Mouse (Mus musculus) stomach, embryonic 15.5 days (tissue): ENCODE measurements around the gene Ccna2. TPM values are rescaled to one million over a fixed set of nuclear protein-coding genes. Genes with fewer than 3 reads are reported as not detected.
A peak's percentile ranks its signal among the peaks of the same experiment; 100 is the strongest.
"Not testable (repeated sequence)": the region's sequence is repeated elsewhere in the genome, so short reads cannot be mapped to it uniquely, and the experiment has no call there.

Experiments used
- ATAC-seq: fragments of 200-750 bp; cut with Nextera tagmentation; 2 replicates; pipeline ENCODE4 v1.8.0; 2017; ENCODE audit warnings: low read depth, moderate number of reproducible peaks, moderate TSS enrichment; ENCODE audit not compliant: insufficient read depth, low FRiP score
- H3K27ac ChIP-seq: fragments of 300-500 bp; sonication (generic); 2 replicates; pipeline ENCODE4 v1.5.1; 2015; ENCODE audit warnings: mild to moderate bottlenecking, inconsistent platforms
- H3K27me3 ChIP-seq: fragments of 300-500 bp; sonication (generic); replicated peaks from 2 replicates; pipeline ENCODE4 v1.6.1; 2015; ENCODE audit warnings: inconsistent platforms
- H3K36me3 ChIP-seq: fragments of 300-500 bp; sonication (generic); 2 replicates; pipeline ENCODE4 v1.6.1; 2015; ENCODE audit warnings: inconsistent platforms
- H3K4me1 ChIP-seq: fragments of 300-500 bp; sonication (generic); 2 replicates; pipeline ENCODE4 v1.6.1; 2015; ENCODE audit warnings: inconsistent platforms
- H3K4me2 ChIP-seq: fragments of 300-500 bp; sonication (generic); 2 replicates; pipeline ENCODE4 v1.6.1; 2015; ENCODE audit warnings: mild to moderate bottlenecking, inconsistent platforms
- H3K4me3 ChIP-seq: fragments of 300-500 bp; sonication (generic); replicated peaks from 2 replicates; pipeline ENCODE4 v1.5.1; 2015; ENCODE audit warnings: inconsistent platforms
- H3K9ac ChIP-seq: fragments of 300-500 bp; sonication (generic); 2 replicates; pipeline ENCODE4 v1.6.1; 2015; ENCODE audit warnings: inconsistent platforms
- H3K9me3 ChIP-seq: fragments of 300-500 bp; sonication (generic); 2 replicates; pipeline ENCODE4 v1.6.1; 2016; ENCODE audit warnings: inconsistent platforms
- WGBS: fragments of 180-500 bp; shearing (Covaris S2); methylation state at CpG from one replicate; pipeline ENCODE4 v1.1.7; 2015; 5-methylcytosine and 5-hydroxymethylcytosine counted together
- polyA plus RNA-seq: library from polyadenylated mRNA; unstranded; fragments of >200 nt; fragmentation: Nextera tagmentation; extraction: Ambion mirVana; gene quantifications from 2 replicates; pipeline ENCODE4 v1.2.1, GENCODE M21; 2015

Gene Ccna2
- 170 and 178 TPM in 2 replicates for polyA plus RNA-seq

- H3K27me3 ChIP-seq, result no peaks in the 10 kb centered on the region
- H3K36me3 ChIP-seq, result peaks cover 26% of the 10 kb centered on the region
- WGBS, result under 1% methylated on average over 60 of the region's 60 CpGs
- H3K4me1 ChIP-seq, result peaks cover 13% of the 10 kb centered on the region
- H3K4me2 ChIP-seq, result peak within 1 kb of the TSS; percentile 82
- peak within 1 kb of the TSS; percentile 85 for H3K27ac ChIP-seq
- ATAC-seq, result peak; percentile 100
- H3K9ac ChIP-seq, result peak within 1 kb of the TSS; percentile 67
- no peaks in the 10 kb centered on the region for H3K9me3 ChIP-seq
- peak within 1 kb of the TSS; percentile 80 for H3K4me3 ChIP-seq
Observed at GRCm38 (mm10) chr3:36571827-36572378, at the start of gene Ccna2. Gene Ccna2 (minus strand): TSS chr3:36572150.

GRCm38 (mm10) chr3:36618181-36618580 lies 46.2 kb upstream of the Ccna2 start:
- Histone ChIP-seq H3K9me3 (no peaks in the 10 kb centered on the region), H3K27me3 (no peaks in the 10 kb centered on the region), H3K4me2 (no peak overlapping the region), H3K4me1 (no peaks in the 10 kb centered on the region), H3K4me3 (no peak overlapping the region), H3K9ac (no peak overlapping the region), H3K36me3 (no peaks in the 10 kb centered on the region), H3K27ac (no peak overlapping the region)
- ATAC-seq, result no peak
- 65% methylated on average over 7 of the region's 7 CpGs for WGBS

GRCm38 (mm10) chr3:36613908-36614255 lies 41.9 kb upstream of the Ccna2 start:
- no peaks in the 10 kb centered on the region for H3K4me1 ChIP-seq
- H3K4me2 ChIP-seq, result peak overlapping the region; percentile 72; the same call in 1 of the 2 replicates
- ATAC-seq, result no peak
- no peaks in the 10 kb centered on the region for H3K27me3 ChIP-seq
- 59% methylated on average over 5 of the region's 5 CpGs for WGBS
- H3K27ac ChIP-seq, result no peak overlapping the region
- H3K36me3 ChIP-seq, result no peaks in the 10 kb centered on the region
- H3K9me3 ChIP-seq, result no peaks in the 10 kb centered on the region
- H3K4me3 ChIP-seq, result peak overlapping the region; percentile 62; the same call in 1 of the 2 replicates
- H3K9ac ChIP-seq, result no peak overlapping the region

- Histone ChIP-seq H3K27ac (0 out of 2 replicates have a peak within 1 kb of the TSS, but pooled peaks have one; percentile 18), H3K9me3 (no peaks in the 10 kb centered on the region), H3K36me3 (no peaks in the 10 kb centered on the region), H3K9ac (peak within 1 kb of the TSS; percentile 29; the same call in 1 of the 2 replicates), H3K27me3 (no peaks in the 10 kb centered on the region), H3K4me1 (no peaks in the 10 kb centered on the region), H3K4me2 (peak within 1 kb of the TSS; percentile 72), H3K4me3 (peak within 1 kb of the TSS; percentile 62)
- ATAC-seq, result peak; percentile 99
- WGBS, result 4% methylated on average over 38 of the region's 38 CpGs
Observed at GRCm38 (mm10) chr3:36613202-36613907, 41.4 kb upstream of the Ccna2 start, which contains the start of gene Bbs7. Gene Bbs7 (minus strand): TSS chr3:36613477.

GRCm38 (mm10) chr3:36612687-36613086 lies 40.7 kb upstream of the Ccna2 start:
- Histone ChIP-seq H3K4me1 (no peaks in the 10 kb centered on the region), H3K4me2 (peak overlapping the region; percentile 72), H3K9ac (peak overlapping the region; percentile 29; the same call in 1 of the 2 replicates), H3K9me3 (no peaks in the 10 kb centered on the region), H3K27ac (0 out of 2 replicates have a peak overlapping the region, but pooled peaks have one; percentile 18), H3K36me3 (no peaks in the 10 kb centered on the region), H3K4me3 (peak overlapping the region; percentile 62), H3K27me3 (no peaks in the 10 kb centered on the region)
- no peak; the same call in 1 of the 2 replicates for ATAC-seq
- 8% methylated on average over 6 of the region's 6 CpGs for WGBS

- Histone ChIP-seq H3K27me3 (no peaks in the 10 kb centered on the region), H3K27ac (no peak overlapping the region), H3K9me3 (no peaks in the 10 kb centered on the region), H3K4me1 (no peaks in the 10 kb centered on the region), H3K4me2 (no peak overlapping the region), H3K9ac (no peak overlapping the region), H3K36me3 (0 out of 2 replicates have a peak, but pooled peaks cover 2% of the 10 kb centered on the region), H3K4me3 (no peak overlapping the region)
- 70% methylated on average over 7 of the region's 7 CpGs for WGBS
- ATAC-seq, result peak; percentile 60; the same call in 1 of the 2 replicates
Observed at GRCm38 (mm10) chr3:36605894-36606783, 34.2 kb upstream of the Ccna2 start.

GRCm38 (mm10) chr3:36599773-36600172 lies 27.8 kb upstream of the Ccna2 start:
- ATAC-seq, H3K4me3 ChIP-seq, H3K27me3 ChIP-seq, H3K4me1 ChIP-seq, H3K4me2 ChIP-seq, H3K27ac ChIP-seq, H3K9ac ChIP-seq, H3K9me3 ChIP-seq, H3K36me3 ChIP-seq: not testable (repeated sequence)
- WGBS, result 80% methylated on average over 9 of the region's 9 CpGs

- no peak overlapping the region for H3K9ac ChIP-seq
- 67% methylated on average over 3 of the region's 3 CpGs for WGBS
- H3K27me3 ChIP-seq, result no peaks in the 10 kb centered on the region
- H3K36me3 ChIP-seq, result no peaks in the 10 kb centered on the region
- no peak overlapping the region for H3K4me2 ChIP-seq
- no peak for ATAC-seq
- no peaks in the 10 kb centered on the region for H3K9me3 ChIP-seq
- no peak overlapping the region for H3K4me3 ChIP-seq
- H3K4me1 ChIP-seq, result no peaks in the 10 kb centered on the region
- H3K27ac ChIP-seq, result no peak overlapping the region
Observed at GRCm38 (mm10) chr3:36598811-36599210, 26.9 kb upstream of the Ccna2 start.

- no peaks in the 10 kb centered on the region for H3K27me3 ChIP-seq
- under 1% methylated on average over 43 of the region's 46 CpGs for WGBS
- ATAC-seq, result peak; percentile 4
Observed at GRCm38 (mm10) chr3:36571361-36571826, 556 bp downstream of the Ccna2 start.

GRCm38 (mm10) chr3:36569836-36570235 lies 2.1 kb downstream of the Ccna2 start:
- WGBS, result 81% methylated on average over 5 of the region's 5 CpGs
- no peak for ATAC-seq
- H3K9ac ChIP-seq, result peak overlapping the region; percentile 67; the same call in 1 of the 2 replicates
- H3K4me1 ChIP-seq, result peaks cover 13% of the 10 kb centered on the region
- H3K36me3 ChIP-seq, result peaks cover 42% of the 10 kb centered on the region
- peak overlapping the region; percentile 80 for H3K4me3 ChIP-seq
- no peaks in the 10 kb centered on the region for H3K9me3 ChIP-seq
- H3K27ac ChIP-seq, result no peak overlapping the region
- H3K4me2 ChIP-seq, result peak overlapping the region; percentile 82
- no peaks in the 10 kb centered on the region for H3K27me3 ChIP-seq

More at GRCm38 (mm10) chr3:36571361-36571826, 556 bp downstream of the Ccna2 start:
- peaks cover 13% of the 10 kb centered on the region for H3K4me1 ChIP-seq
- H3K9ac ChIP-seq, result peak overlapping the region; percentile 67; the same call in 1 of the 2 replicates
- peaks cover 31% of the 10 kb centered on the region for H3K36me3 ChIP-seq
- peak overlapping the region; percentile 80 for H3K4me3 ChIP-seq
- H3K4me2 ChIP-seq, result peak overlapping the region; percentile 82
- peak overlapping the region; percentile 64 for H3K27ac ChIP-seq
- H3K9me3 ChIP-seq, result no peaks in the 10 kb centered on the region

- no peak overlapping the region for H3K9ac ChIP-seq
- no peak overlapping the region for H3K4me3 ChIP-seq
- no peaks in the 10 kb centered on the region for H3K4me1 ChIP-seq
- no peak overlapping the region for H3K27ac ChIP-seq
- WGBS, result 87% methylated on average over 3 of the region's 3 CpGs
- H3K4me2 ChIP-seq, result no peak overlapping the region
- no peaks in the 10 kb centered on the region for H3K27me3 ChIP-seq
- no peaks in the 10 kb centered on the region for H3K9me3 ChIP-seq
- H3K36me3 ChIP-seq, result peaks cover 50% of the 10 kb centered on the region
- no peak for ATAC-seq
Observed at GRCm38 (mm10) chr3:36563666-36564065, 8.3 kb downstream of the Ccna2 start.
